Mouse (Mus musculus): ENCODE results near the gene Gm3238. TPM values are rescaled to one million over a fixed set of nuclear protein-coding genes. Genes with fewer than 3 reads are reported as not detected.
"Not testable (repeated sequence)": the region's sequence is repeated elsewhere in the genome, so short reads cannot be mapped to it uniquely, and the experiment has no call there.

Gm3238 gene
- total RNA-seq, 2 experiments from 2014 or later = not detected

- not testable (repeated sequence) for DNase-seq
These were observed 29.0 kb downstream of the Gm3238 start, which contains the start of gene Gm18596 for GRCm38 (mm10) chr10:77741924-77742688. Gene Gm18596, minus strand, starts transcription at chr10:77742638.

GRCm38 (mm10) chr10:77738929-77739328, 32.2 kb downstream of the Gm3238 start:
- DNase-seq = no peak

DNA sequence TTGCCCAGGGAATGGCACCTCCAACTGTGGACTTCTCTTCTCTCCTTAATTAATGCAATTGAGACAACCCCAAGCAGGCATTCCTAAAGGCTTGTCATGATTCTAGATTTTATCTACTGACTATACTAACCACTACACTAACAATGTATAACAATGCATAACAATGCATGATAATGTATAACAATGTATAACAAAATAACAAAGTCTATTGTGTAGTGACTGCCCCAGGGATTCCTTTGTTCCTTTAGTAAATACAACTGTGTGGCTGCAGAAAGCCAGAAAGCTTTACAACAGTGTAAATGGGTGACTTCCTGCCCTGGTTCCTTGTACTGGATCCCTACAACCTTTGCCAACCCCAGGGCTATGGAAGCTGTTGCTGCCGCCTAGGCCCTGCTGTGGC, 35.2 kb downstream of the Gm3238 start:
- DNase-seq = no peak

GRCm38 (mm10) chr10:77729241-77729640, 41.9 kb downstream of the Gm3238 start:
- no peak for DNase-seq

GRCm38 (mm10) chr10:77728280-77728679, 42.8 kb downstream of the Gm3238 start:
- DNase-seq = no peak

DNA sequence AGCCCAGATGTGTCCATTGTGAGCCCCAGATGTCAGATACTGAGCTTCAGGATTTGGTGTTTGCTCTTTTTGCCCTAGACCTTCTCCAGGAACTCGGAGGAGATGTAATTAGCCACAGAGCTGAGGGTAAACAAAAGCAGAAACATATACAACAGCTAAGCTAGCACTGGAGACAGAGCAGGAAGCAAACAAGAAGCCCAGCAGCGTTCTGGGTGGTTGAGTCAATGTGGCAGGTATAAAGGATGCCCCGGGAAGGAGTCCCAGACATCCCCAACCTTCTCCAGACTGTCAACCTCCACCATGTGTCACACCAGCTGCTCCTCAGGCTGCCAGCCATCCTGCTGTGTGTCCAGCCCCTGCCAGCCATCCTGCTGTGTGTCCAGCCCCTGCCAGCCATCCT, 44.9 kb downstream of the Gm3238 start, which contains the start of gene Gm10100:
Gm10100 (plus strand) TSS at position 301 of the 400 bp plus-strand sequence.
- no peak for DNase-seq

- no peak for DNase-seq
These were observed 46.3 kb downstream of the Gm3238 start for GRCm38 (mm10) chr10:77724855-77725254.

Other genes with a start within 250 kb of the Gm3238 start
- 1 to 10 TPM; 1.3 to 1.8 TPM for gene Itgb2, start 241.1 kb downstream of the Gm3238 start, total RNA-seq (2021)
- gene Pttg1ip, start 189.6 kb downstream of the Gm3238 start, total RNA-seq (2021) = 10 to 100 TPM; 26.1 to 29.1 TPM
- 10 to 100 TPM; 32.8 to 36.7 TPM for gene Sumo3, start 165.2 kb downstream of the Gm3238 start, total RNA-seq (2021)
- 1 to 10 TPM; 6.5 to 7.4 TPM for gene Gm49325, start 165.1 kb downstream of the Gm3238 start, total RNA-seq (2021)
- 10 to 100 TPM; 81.7 to 84.9 TPM for gene Ube2g2, start 149.1 kb downstream of the Gm3238 start, total RNA-seq (2021)
- not detected for gene Tspear, start 84.8 kb downstream of the Gm3238 start, total RNA-seq (2021)
- not detected for gene Gm19402, start 80.6 kb downstream of the Gm3238 start, total RNA-seq (2021)
- gene Gm9508, start 74.1 kb downstream of the Gm3238 start, total RNA-seq (2021) = not detected
- not detected for gene Gm10272, start 64.7 kb downstream of the Gm3238 start, total RNA-seq (2021)
- gene Gm10024, start 59.9 kb downstream of the Gm3238 start, total RNA-seq (2021) = not detected
- gene Gm10142, start 55.5 kb downstream of the Gm3238 start, total RNA-seq (2021) = not detected
- not detected for gene Krtap12-1, start 50.7 kb downstream of the Gm3238 start, total RNA-seq (2021)
- gene Gm10100, start 44.8 kb downstream of the Gm3238 start, total RNA-seq (2021) = not detected
- gene Gm18596, start 28.7 kb downstream of the Gm3238 start, total RNA-seq (2021) = not detected
- gene Gm9736, start 20.0 kb downstream of the Gm3238 start, total RNA-seq (2021) = not detected
- gene Gm3233, start 11.6 kb downstream of the Gm3238 start, total RNA-seq (2021) = not detected
- not detected for gene Gm7138, start 5.6 kb upstream of the Gm3238 start, total RNA-seq (2021)
- gene Gm3250, start 11.2 kb upstream of the Gm3238 start, total RNA-seq (2021) = not detected
- gene Gm7137, start 16.9 kb upstream of the Gm3238 start, total RNA-seq (2021) = not detected
- not detected for gene Gm9639, start 23.8 kb upstream of the Gm3238 start, total RNA-seq (2021)
- gene Gm19668, start 27.8 kb upstream of the Gm3238 start, total RNA-seq (2021) = not detected
- not detected for gene Gm9507, start 40.5 kb upstream of the Gm3238 start, total RNA-seq (2021)
- gene Gm2696, start 43.4 kb upstream of the Gm3238 start, total RNA-seq (2021) = not detected
- not detected for gene Krtap10-4, start 55.8 kb upstream of the Gm3238 start, total RNA-seq (2021)
- not detected for gene Krtap10-10, start 64.6 kb upstream of the Gm3238 start, total RNA-seq (2021)
- not detected for gene Gm36176, start 75.5 kb upstream of the Gm3238 start, total RNA-seq (2021)
- gene Gm10318, start 81.5 kb upstream of the Gm3238 start, total RNA-seq (2021) = not detected
- not detected for gene Gm3285, start 90.7 kb upstream of the Gm3238 start, total RNA-seq (2021)
- under 1 TPM; 0.18 to 0.32 TPM for gene Lrrc3, start 131.2 kb upstream of the Gm3238 start, total RNA-seq (2021)
- under 1 TPM; 0.26 to 0.83 TPM for gene Trpm2, start 199.2 kb upstream of the Gm3238 start, total RNA-seq (2021)
- gene 1810043G02Rik, start 207.2 kb upstream of the Gm3238 start, total RNA-seq (2021) = 1 to 10 TPM; 4.0 to 4.7 TPM
- gene Pfkl, start 238.8 kb upstream of the Gm3238 start, total RNA-seq (2021) = 1 to 10 TPM; 5.2 to 7.7 TPM